In the genomic region with DNA sequence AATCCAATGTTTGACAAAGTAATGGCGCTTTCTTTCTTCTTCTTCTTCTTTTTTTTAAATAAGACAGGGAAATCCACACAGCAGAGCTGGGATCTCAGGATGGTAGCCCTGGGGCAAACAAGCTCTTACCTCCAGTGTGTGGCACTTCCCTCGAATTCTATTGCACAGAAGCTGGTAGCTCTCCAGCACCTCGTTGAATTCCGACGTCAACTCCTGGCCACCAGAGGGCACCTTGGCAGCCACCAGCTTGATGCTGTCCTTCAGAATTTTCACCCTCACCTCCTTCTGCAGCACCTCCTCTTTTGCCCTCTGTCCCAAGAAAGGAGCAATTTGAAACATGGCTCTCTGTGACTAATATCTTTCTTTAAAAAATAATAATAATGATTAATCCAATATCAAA, we compare ENCODE assay signal across 8 mouse cellular contexts.
DNase-seq lines count a peak whose midpoint lies in the region; ATAC-seq and TF ChIP-seq lines count a peak whose summit lies in the region.
"Had no signal": no experiment of that assay in that cellular context is flagged by ENCODE, and none has a peak within 500 bp of the region (broad histone marks: within the 10 kb centered on the region; RNA-seq: fewer than 3 reads in every experiment).

No protein-coding gene starts in this region.

- no peaks in the 10 kb centered on the region for H3K27me3 ChIP-seq in Patski
- no peaks in the 10 kb centered on the region for H3K27me3 ChIP-seq in forebrain, embryonic 13.5 days
- no peaks in the 10 kb centered on the region for H3K27me3 ChIP-seq in hindbrain, embryonic 14.5 days (ENCODE audit: control insufficient read depth, insufficient read depth, low read length)
- H3K27me3 ChIP-seq: lung, embryonic 15.5 days had no signal

- in situ Hi-C loops in Patski (cut with MboI; ENCODE audit: low pct_unique_long_range_greater_than_20kb): loop anchor here (5.0 kb wide), 3 partner anchors 177 to 317 kb away; partner anchors contain the start of genes Sf3b5 and Utrn

- DNase-seq in Patski (ENCODE audit: low read depth, low spot score): peak; percentile 34
- peak; percentile 16 for DNase-seq in c-Kit-positive CD71-positive TER-119-negative erythroid progenitor cells, embryonic 14.5 days (ENCODE audit: low read depth)
- DNase-seq in hindbrain, embryonic 14.5 days (ENCODE audit: low spot score): peak; percentile 81
- peak; percentile 27 for DNase-seq in left cerebral cortex, adult 11 months (ENCODE audit: low spot score)
- peak; percentile 66 for DNase-seq in mesoderm, embryonic 11.5 days (ENCODE audit: low read depth, low spot score)
- DNase-seq in spleen, postnatal 10 days (ENCODE audit: low spot score in 2 of 2): peak; percentile 31 to 73

- H3K4me3 ChIP-seq in forebrain, embryonic 13.5 days: no peak overlapping the region
- H3K4me3 ChIP-seq in hindbrain, embryonic 14.5 days (replicated peaks; ENCODE audit: low read length): no peak overlapping the region
- H3K4me3 ChIP-seq: lung, embryonic 15.5 days had no signal

- no peak overlapping the region for H3K4me2 ChIP-seq in forebrain, embryonic 13.5 days
- no peak overlapping the region for H3K4me2 ChIP-seq in hindbrain, embryonic 14.5 days (replicated peaks)
- H3K4me2 ChIP-seq: lung, embryonic 15.5 days had no signal

- no peak for ATAC-seq in Patski
- peak; percentile 77; the same call in 1 of the 2 replicates for ATAC-seq in forebrain, embryonic 13.5 days
- no peak for ATAC-seq in hindbrain, embryonic 14.5 days (ENCODE audit: low FRiP score)

- H3K9ac ChIP-seq in forebrain, embryonic 13.5 days: no peak overlapping the region
- H3K9ac ChIP-seq in hindbrain, embryonic 14.5 days: no peak overlapping the region
- H3K9ac ChIP-seq: lung, embryonic 15.5 days had no signal

- TF ChIP-seq CTCF in Patski (IDR thresholded peaks at IDR 0.05): peak; percentile 85

- CTCF ChIA-PET in Patski (lab: Charles Lee): interaction anchor here (0.7 to 2.5 kb wide), 8 partner anchors 9 to 241 kb away, joined by 3 to 7 read pairs (median 5); no protein-coding TSS in a partner anchor

- WGBS in forebrain, embryonic 13.5 days: 20% methylated on average over 5 of the region's 5 CpGs
- WGBS in hindbrain, embryonic 14.5 days: 21% methylated on average over 5 of the region's 5 CpGs

- no peaks in the 10 kb centered on the region for H3K4me1 ChIP-seq in forebrain, embryonic 13.5 days
- H3K4me1 ChIP-seq in hindbrain, embryonic 14.5 days (replicated peaks; ENCODE audit: control insufficient read depth, insufficient read depth, low read length): no peaks in the 10 kb centered on the region

- no peaks in the 10 kb centered on the region for H3K9me3 ChIP-seq in forebrain, embryonic 13.5 days (replicated peaks)
- no peaks in the 10 kb centered on the region for H3K9me3 ChIP-seq in hindbrain, embryonic 14.5 days (ENCODE audit: control insufficient read depth, low read length)
- H3K9me3 ChIP-seq: lung, embryonic 15.5 days had no signal

- H3K27ac ChIP-seq in forebrain, embryonic 13.5 days: no peak overlapping the region
- H3K27ac ChIP-seq in hindbrain, embryonic 14.5 days: no peak overlapping the region
- H3K27ac ChIP-seq: lung, embryonic 15.5 days had no signal

- no peaks in the 10 kb centered on the region for H3K36me3 ChIP-seq in forebrain, embryonic 13.5 days (ENCODE audit: poor library complexity, severe bottlenecking)
- H3K36me3 ChIP-seq in hindbrain, embryonic 14.5 days (replicated peaks; ENCODE audit: control insufficient read depth, insufficient read depth): no peaks in the 10 kb centered on the region

- POLR2A ChIA-PET in Patski (lab: Charles Lee): interaction anchor here (1.7 kb wide), 1 partner anchor 177 kb away, joined by 5 read pairs; no protein-coding TSS in a partner anchor

Comparison
In these comparisons a context has a peak if more than half of its experiments do, and no peak if none do; other contexts are left out.
1. DNase-seq: peak in every context shown above with its lines; median percentile 81 in hindbrain, embryonic 14.5 days; 66 in mesoderm, embryonic 11.5 days; 52 in spleen, postnatal 10 days; 34 in Patski; 27 in left cerebral cortex, adult 11 months; 16 in c-Kit-positive CD71-positive TER-119-negative erythroid progenitor cells, embryonic 14.5 days.